Mouse (Mus musculus) heart, adult 8-10 months (tissue): ENCODE measurements around the gene Cd300ld5. TPM values are rescaled to one million over a fixed set of nuclear protein-coding genes. Genes with fewer than 3 reads are reported as not detected.
"Not testable (repeated sequence)": the region's sequence is repeated elsewhere in the genome, so short reads cannot be mapped to it uniquely, and the experiment has no call there.

Experiments
- DNase-seq: peaks from one replicate; pipeline ENCODE4 v3.0.0; 2022; ENCODE audit warnings: low spot score
- total RNA-seq, 4 experiments: library from RNA; stranded (reverse); gene quantifications; 2 replicates each; pipeline ENCODE4 v1.2.4; 2022

Cd300ld5 gene
- total RNA-seq, 4 experiments from 2014 or later = 1.6 to 5.8 (median 2.9) TPM

DNA sequence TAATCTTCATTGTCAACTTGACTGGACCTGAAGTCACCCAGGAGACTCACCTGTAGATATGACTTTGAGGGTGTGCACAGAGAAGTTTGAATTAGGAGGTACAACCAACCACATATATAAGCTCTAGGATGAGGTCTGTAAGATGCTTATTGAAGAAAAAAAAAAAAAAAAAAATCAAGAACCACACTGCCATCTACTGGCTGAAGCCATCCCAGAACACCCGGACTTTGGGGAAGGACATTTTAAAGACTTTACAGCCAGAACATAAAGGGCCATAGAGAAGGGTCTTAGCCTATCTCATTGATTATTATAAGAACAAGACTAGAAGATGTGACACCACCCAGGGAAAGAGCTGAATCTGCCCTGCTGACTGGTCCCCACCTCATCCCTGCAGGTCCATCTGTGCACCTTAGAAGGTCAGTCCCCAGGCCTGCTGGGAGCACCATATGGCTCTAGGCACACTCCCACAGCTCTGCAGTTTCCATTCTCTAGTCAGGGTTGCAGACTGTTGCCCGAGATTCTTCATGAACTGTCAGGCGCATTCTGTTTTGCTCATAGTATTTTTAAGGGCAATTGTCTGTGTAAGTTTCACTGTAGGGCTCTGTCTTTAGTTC, 11.8 kb upstream of the Cd300ld5 start:
- DNase-seq = no peak

DNA sequence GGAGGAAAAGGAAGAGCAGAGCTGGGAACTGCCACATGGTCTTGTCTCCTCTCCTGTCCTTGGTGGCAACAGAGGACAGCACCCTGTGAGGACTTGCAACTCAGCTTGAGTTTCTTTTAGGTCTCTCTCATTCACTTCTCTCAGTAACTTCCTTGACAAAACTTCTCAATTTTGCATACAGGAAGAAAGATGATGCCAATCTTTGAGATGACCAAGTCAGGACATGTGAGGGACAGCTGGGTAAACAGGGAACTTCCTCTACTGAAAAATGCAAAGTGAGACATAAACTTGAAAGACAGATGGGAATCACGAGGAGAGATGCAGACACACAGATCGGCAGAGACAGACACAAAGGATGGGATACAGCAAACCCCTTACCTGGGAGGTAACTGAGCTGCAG, 10.7 kb upstream of the Cd300ld5 start, which contains the start of gene Cd300ld3:
Gene Cd300ld3 (minus strand): TSS at position 151 of the 400 bp plus-strand sequence.
- no peak for DNase-seq

DNA sequence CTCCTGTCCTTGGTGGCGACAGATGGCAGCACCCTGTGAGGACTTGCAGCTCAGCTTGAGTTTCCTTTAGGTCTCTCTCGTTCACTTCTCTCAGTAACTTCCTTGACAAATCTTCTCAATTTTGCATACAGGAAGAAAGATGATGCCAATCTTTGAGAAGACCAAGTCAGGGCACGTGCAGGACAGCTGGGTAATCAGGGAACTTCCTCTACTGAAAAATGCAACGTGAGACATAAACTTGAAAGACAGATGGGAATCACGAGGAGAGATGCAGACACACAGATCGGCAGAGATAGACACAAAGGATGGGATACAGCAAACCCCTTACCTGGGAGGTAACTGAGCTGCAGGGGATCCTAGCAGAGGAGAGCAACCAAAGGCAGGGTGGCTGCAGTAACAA, 10.7 kb downstream of the Cd300ld5 start, which contains the start of gene Cd300ld4:
Gene Cd300ld4 (minus strand): TSS at position 101 of the 400 bp plus-strand sequence.
- DNase-seq = not testable (repeated sequence)

DNA sequence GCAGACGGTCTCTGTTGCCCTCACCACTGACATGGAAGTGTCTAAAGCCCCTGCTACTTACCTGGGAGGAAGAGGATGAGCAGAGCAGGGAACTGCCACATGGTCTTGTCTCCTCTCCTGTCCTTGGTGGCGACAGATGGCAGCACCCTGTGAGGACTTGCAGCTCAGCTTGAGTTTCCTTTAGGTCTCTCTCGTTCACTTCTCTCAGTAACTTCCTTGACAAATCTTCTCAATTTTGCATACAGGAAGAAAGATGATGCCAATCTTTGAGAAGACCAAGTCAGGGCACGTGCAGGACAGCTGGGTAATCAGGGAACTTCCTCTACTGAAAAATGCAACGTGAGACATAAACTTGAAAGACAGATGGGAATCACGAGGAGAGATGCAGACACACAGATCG, 21.5 kb downstream of the Cd300ld5 start, which contains the start of gene Cd300ld2:
Gene Cd300ld2 (minus strand): TSS at position 101 of the 400 bp plus-strand sequence.
- DNase-seq = not testable (repeated sequence)

DNA sequence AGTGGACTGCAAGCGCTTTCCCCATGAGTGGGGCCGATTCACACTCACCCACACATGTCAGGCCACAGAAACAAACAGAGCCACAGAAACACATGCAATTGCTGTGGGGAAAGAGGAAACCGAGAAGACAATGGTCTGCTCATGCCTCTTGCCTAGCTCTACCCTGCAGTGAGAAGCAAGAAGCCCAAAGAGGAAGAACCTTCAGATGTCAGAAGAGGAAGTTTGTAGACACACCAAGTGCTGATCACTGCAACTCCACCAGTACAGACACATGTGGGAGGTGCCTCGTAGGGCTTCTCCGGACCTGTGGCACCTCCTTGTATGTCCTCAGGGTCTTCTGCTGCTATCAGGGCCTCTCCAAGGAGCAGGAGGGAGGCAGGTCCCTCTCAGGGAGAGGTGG, 33.5 kb downstream of the Cd300ld5 start:
- peak; percentile 23 for DNase-seq

DNA sequence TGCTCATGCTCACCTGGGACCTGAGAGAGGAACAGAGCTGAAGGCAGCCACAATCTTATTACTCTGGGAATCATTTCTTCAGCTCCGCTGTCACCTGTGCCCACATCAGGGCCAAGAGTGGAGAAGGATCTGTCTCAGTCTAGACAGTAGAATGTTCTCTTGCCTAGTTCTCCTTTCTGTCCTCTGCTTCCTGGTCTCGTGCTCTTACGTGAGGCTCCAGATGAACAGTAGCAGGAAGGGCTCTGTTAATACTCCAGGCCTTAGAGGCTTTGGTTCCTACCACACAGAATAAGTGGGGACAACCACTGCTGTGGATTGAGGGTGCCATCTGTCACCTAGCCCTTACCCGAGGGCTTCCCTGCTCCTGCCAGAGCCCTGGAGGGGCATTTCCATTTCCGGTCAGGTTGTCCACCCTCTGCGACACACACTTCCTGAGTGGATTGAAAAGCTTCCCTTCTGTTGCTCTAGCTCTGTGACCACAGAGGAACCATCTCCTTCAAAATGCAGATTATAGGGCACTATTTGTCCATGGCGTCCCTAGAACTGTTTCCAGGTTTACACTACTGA, 36.0 kb downstream of the Cd300ld5 start, which contains the start of gene Cd300c2:
Gene Cd300c2 (minus strand): TSS at position 407 of the 567 bp plus-strand sequence.
- no peak for DNase-seq

DNA sequence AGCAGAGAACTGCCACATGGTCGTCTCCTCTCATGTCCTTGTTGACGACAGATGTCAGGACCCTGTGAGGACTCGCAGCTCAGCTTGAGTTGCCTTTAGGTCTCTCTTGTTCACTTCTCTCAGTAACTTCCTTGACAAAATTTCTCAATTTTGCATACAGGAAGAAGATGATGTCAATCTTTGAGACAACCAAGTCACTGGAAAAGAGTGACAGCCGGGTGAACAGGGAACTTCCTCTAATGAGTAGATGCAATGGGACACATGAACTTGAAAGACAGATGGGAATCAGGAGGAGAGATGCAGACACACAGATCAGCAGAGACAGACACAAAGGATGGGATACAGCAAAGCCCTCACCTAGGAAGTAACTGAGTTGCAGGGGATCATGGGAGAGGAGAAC, 47.8 kb downstream of the Cd300ld5 start, which contains the start of gene Cd300ld:
Gene Cd300ld (minus strand): TSS at position 130 of the 400 bp plus-strand sequence.
- DNase-seq = no peak

DNA sequence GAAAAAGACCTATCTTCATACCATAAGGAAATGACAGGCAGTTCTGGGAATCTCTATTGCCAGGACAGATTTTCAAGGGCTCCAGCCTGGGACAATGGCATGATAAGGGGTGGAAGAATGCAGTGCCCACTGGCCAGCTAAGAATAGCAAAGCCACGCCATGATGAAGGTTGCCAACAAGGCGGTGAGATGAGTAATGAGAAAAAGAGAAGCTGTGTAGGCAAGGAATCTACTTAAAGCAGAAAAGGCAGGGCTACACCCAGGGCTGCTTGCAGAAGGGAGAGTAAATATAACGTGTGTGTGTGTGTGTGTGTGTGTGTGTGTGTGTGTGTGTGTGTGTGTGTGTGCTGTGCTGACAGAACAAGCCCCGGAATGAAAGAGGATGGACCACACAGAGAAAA, 55.7 kb downstream of the Cd300ld5 start:
- no peak for DNase-seq

Other genes starting within 250 kb of the Cd300ld5 start
- not detected for gene Btbd17, start 241.8 kb downstream of the Cd300ld5 start, total RNA-seq
- not detected for gene Gpr142, start 238.8 kb downstream of the Cd300ld5 start, total RNA-seq
- gene Gprc5c, start 186.6 kb downstream of the Cd300ld5 start, total RNA-seq = 1 to 10 TPM; 7.3 to 9.6 (median 9.1) TPM
- 1 to 10 TPM in 1 of 4 experiments, under 1 TPM in 3; 0.38 to 1.6 (median 0.86) TPM for gene Cd300a, start 147.7 kb downstream of the Cd300ld5 start, total RNA-seq
- gene Cd300lb, start 103.4 kb downstream of the Cd300ld5 start, total RNA-seq = 1 to 10 TPM in 2 of 4 experiments, under 1 TPM in 2; 0.38 to 1.2 (median 0.73) TPM
- not detected for gene Cd300c, start 68.6 kb downstream of the Cd300ld5 start, total RNA-seq
- 1 to 10 TPM; 1.2 to 2.0 (median 1.5) TPM for gene Cd300ld, start 47.8 kb downstream of the Cd300ld5 start, total RNA-seq
- gene Cd300c2, start 35.9 kb downstream of the Cd300ld5 start, total RNA-seq = 1 to 10 TPM; 1.1 to 1.6 (median 1.3) TPM
- gene Cd300ld2, start 21.6 kb downstream of the Cd300ld5 start, total RNA-seq = not detected
- gene Cd300ld4, start 10.8 kb downstream of the Cd300ld5 start, total RNA-seq = 1 to 10 TPM in 1 of 4 experiments, not detected in 3; 1.8 TPM
- gene Cd300ld3, start 10.6 kb upstream of the Cd300ld5 start, total RNA-seq = 1 to 10 TPM; 4.6 to 9.1 (median 7.4) TPM
- gene Cd300e, start 24.4 kb upstream of the Cd300ld5 start, total RNA-seq = under 1 TPM; 0.25 to 0.40 (median 0.32) TPM
- gene Rab37, start 53.7 kb upstream of the Cd300ld5 start, total RNA-seq = 1 to 10 TPM in 1 of 4 experiments, under 1 TPM in 3; 0.34 to 1.0 (median 0.63) TPM
- under 1 TPM in 3 of 4 experiments, not detected in 1; 0.13 to 0.89 (median 0.22) TPM for gene Cd300lf, start 96.2 kb upstream of the Cd300ld5 start, total RNA-seq
- gene Slc9a3r1, start 125.6 kb upstream of the Cd300ld5 start, total RNA-seq = 1 to 10 TPM; 7.3 to 8.5 (median 8.5) TPM
- gene Tmem104, start 149.7 kb upstream of the Cd300ld5 start, total RNA-seq = 10 to 100 TPM in 1 of 4 experiments, 1 to 10 TPM in 3; 8.7 to 10.9 (median 9.1) TPM
- gene Nat9, start 150.1 kb upstream of the Cd300ld5 start, total RNA-seq = 10 to 100 TPM; 25.0 to 34.9 (median 25.9) TPM
- under 1 TPM; 0.09 to 0.65 (median 0.23) TPM for gene Grin2c, start 229.5 kb upstream of the Cd300ld5 start, total RNA-seq
- gene Fdxr, start 239.3 kb upstream of the Cd300ld5 start, total RNA-seq = 1 to 10 TPM; 9.1 to 10.0 (median 9.6) TPM